Mouse (Mus musculus): ENCODE results near the gene Steap1. TPM values are rescaled to one million over a fixed set of nuclear protein-coding genes. Genes with fewer than 3 reads are reported as not detected.

The Steap1 gene
- 0.41 TPM for polyA plus RNA-seq (2017; shearing (Covaris generic))

DNA sequence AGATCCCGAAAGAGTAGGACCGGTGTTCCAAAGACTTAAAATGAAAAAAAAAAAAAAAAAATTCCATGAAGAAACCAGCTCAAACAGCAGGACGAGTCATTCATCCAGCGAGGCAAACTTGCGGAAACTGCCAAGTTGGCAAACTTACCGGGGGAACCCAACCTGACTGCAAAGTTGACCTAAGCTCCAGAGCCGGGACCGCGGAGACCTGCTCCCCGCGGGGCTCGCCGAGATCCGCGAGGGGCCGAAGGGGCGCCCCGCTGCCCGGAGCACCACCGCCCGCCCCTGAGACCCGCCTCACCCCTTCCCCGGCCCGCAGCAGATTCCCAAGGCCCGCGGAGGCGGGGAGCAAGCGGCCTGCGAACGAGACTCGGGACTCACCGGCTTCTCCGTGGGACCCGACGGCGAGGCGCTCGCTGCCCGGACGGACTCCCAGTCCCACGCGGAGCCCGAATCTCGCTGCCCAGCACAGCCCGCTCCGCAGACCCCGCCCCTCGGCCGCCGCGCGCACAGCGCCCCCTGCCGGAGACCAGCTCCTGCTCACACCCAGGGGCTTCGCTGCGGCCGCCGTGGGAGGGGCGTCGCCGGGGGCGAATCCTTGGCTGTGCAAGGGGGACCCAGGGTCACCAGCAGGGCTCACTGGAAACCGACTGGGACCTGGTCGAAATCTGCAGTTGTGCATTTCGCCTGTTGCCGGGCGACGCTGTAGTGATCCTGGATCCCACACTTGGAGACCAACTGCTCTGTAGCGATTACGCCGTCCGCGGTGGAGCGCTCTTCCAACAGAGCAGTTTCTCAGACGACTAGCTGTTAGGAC lies at the start of gene Steap1:
Gene Steap1, minus strand, starts transcription at position 461 of the 817 bp plus-strand sequence.

DNA sequence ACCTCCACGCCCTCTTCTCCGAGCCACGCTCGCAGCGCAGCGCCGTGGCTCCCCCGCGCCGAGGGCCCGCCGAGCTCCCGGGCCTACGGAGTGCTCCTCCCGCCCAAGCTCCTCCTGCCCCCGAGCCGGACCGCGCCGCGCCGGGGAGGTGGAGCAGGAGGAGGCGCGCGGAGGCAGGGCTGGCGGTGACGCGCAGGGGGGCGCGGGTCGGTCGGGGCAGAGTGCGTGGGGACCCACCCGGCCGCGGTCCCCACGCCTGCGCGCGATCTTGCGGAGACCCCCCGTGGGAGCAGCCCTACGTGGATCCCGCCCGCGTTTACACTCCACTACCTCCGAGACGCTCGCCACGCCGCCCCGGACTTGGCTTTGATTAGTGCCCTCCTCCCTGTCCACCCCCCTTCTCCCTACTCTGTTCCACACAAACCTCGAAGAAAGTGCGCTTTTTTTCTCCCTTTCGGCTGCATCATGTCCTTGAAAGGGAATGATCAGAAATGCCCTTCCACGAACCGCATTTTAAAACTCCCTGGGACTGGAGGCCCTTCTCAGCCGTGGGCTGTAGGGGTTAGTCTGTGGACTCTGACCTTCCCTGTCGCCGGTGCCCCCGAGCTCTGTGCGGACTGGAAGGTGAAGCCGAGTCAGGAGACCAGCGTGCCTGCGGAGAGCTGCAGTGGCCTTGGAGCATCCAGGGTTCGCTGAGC lies 55.0 kb downstream of the Steap1 start, which contains the start of gene Steap2:
Gene Steap2, minus strand, starts transcription at position 623 of the 698 bp plus-strand sequence.

Other genes with a start within 250 kb of the Steap1 start
- 2.5 TPM for gene Cldn12, start 234.4 kb downstream of the Steap1 start, polyA plus RNA-seq (2017; shearing (Covaris generic))
- gene Gtpbp10, start 189.8 kb downstream of the Steap1 start, polyA plus RNA-seq (2017; shearing (Covaris generic)): 12.0 TPM
- not detected for gene Gm8773, start 175.5 kb downstream of the Steap1 start, polyA plus RNA-seq (2017; shearing (Covaris generic))
- not detected for gene Cfap69, start 85.1 kb downstream of the Steap1 start, polyA plus RNA-seq (2017; shearing (Covaris generic))
- gene Steap2, start 54.7 kb downstream of the Steap1 start, polyA plus RNA-seq (2017; shearing (Covaris generic)): 0.37 TPM

Measured in effector memory CD4-positive, alpha-beta T cell, adult 7 months (primary cell).